Mouse (Mus musculus): ENCODE data around the gene Rmnd1.
A peak's percentile ranks its signal among the peaks of the same experiment; 100 is the strongest.
"Not testable (repeated sequence)": the region's sequence is repeated elsewhere in the genome, so short reads cannot be mapped to it uniquely, and the experiment has no call there.

Rmnd1 gene

GRCm38 (mm10) chr10:4432123-4432931, at the start of gene Rmnd1, which contains the start of gene Armt1:
Gene Rmnd1 (minus strand): TSS chr10:4432388.
Gene Armt1 (plus strand): TSS chr10:4432467.
- DNase-seq (ENCODE audit: low spot score): peak; percentile 93

GRCm38 (mm10) chr10:4481695-4482094, 49.5 kb upstream of the Rmnd1 start:
- no peak for DNase-seq (ENCODE audit: low spot score)

- DNase-seq (ENCODE audit: low spot score): no peak
Observed at GRCm38 (mm10) chr10:4480929-4481328, 48.7 kb upstream of the Rmnd1 start.

GRCm38 (mm10) chr10:4476604-4477003, 44.4 kb upstream of the Rmnd1 start:
- DNase-seq (ENCODE audit: low spot score): no peak

GRCm38 (mm10) chr10:4475431-4475830, 43.2 kb upstream of the Rmnd1 start:
- no peak for DNase-seq (ENCODE audit: low spot score)

GRCm38 (mm10) chr10:4473591-4473993, 41.4 kb upstream of the Rmnd1 start:
- DNase-seq (ENCODE audit: low spot score): no peak

GRCm38 (mm10) chr10:4469406-4469805, 37.2 kb upstream of the Rmnd1 start:
- DNase-seq (ENCODE audit: low spot score): no peak

- no peak for DNase-seq (ENCODE audit: low spot score)
Observed at GRCm38 (mm10) chr10:4465799-4466198, 33.6 kb upstream of the Rmnd1 start.

GRCm38 (mm10) chr10:4460201-4460600, 28.0 kb upstream of the Rmnd1 start:
- no peak for DNase-seq (ENCODE audit: low spot score)

- DNase-seq (ENCODE audit: low spot score): no peak
Observed at GRCm38 (mm10) chr10:4456409-4456808, 24.2 kb upstream of the Rmnd1 start.

GRCm38 (mm10) chr10:4435416-4435815, 3.2 kb upstream of the Rmnd1 start:
- no peak for DNase-seq (ENCODE audit: low spot score)

GRCm38 (mm10) chr10:4433871-4434270, 1.7 kb upstream of the Rmnd1 start:
- not testable (repeated sequence) for DNase-seq (ENCODE audit: low spot score)

GRCm38 (mm10) chr10:4432996-4433755, 988 bp upstream of the Rmnd1 start:
- peak; percentile 46 for DNase-seq (ENCODE audit: low spot score)

- no peak for DNase-seq (ENCODE audit: low spot score)
Observed at GRCm38 (mm10) chr10:4431746-4432122, 454 bp downstream of the Rmnd1 start.

- no peak for DNase-seq (ENCODE audit: low spot score)
Observed at GRCm38 (mm10) chr10:4430826-4431225, 1.4 kb downstream of the Rmnd1 start.

- no peak for DNase-seq (ENCODE audit: low spot score)
Observed at GRCm38 (mm10) chr10:4430399-4430798, 1.8 kb downstream of the Rmnd1 start.

- no peak for DNase-seq (ENCODE audit: low spot score)
Observed at GRCm38 (mm10) chr10:4425245-4425644, 6.9 kb downstream of the Rmnd1 start.

GRCm38 (mm10) chr10:4407191-4407590, 25.0 kb downstream of the Rmnd1 start:
- DNase-seq (ENCODE audit: low spot score): no peak

GRCm38 (mm10) chr10:4405511-4405910, 26.7 kb downstream of the Rmnd1 start:
- DNase-seq (ENCODE audit: low spot score): no peak

GRCm38 (mm10) chr10:4404895-4405491, 27.2 kb downstream of the Rmnd1 start:
- peak; percentile 84 for DNase-seq (ENCODE audit: low spot score)

GRCm38 (mm10) chr10:4398058-4398457, 34.1 kb downstream of the Rmnd1 start:
- DNase-seq (ENCODE audit: low spot score): no peak

- DNase-seq (ENCODE audit: low spot score): no peak
Observed at GRCm38 (mm10) chr10:4395321-4395720, 36.9 kb downstream of the Rmnd1 start.

GRCm38 (mm10) chr10:4391851-4392250, 40.3 kb downstream of the Rmnd1 start:
- DNase-seq (ENCODE audit: low spot score): no peak

Measured in embryo, embryonic 10.5 days (tissue).